In genomic region chr8:6315162-6315845, GRCm38 (mm10) we compare ENCODE assay signal across 19 mouse cellular contexts.
DNase-seq lines count a peak whose midpoint lies in the region; ATAC-seq and TF ChIP-seq lines count a peak whose summit lies in the region.
"Had no signal": no experiment of that assay in that cellular context is flagged by ENCODE, and none has a peak within 500 bp of the region (broad histone marks: within the 10 kb centered on the region; RNA-seq: fewer than 3 reads in every experiment).

No protein-coding gene starts in this region.

- H3K36me3 ChIP-seq in forebrain, embryonic 14.5 days (ENCODE audit: control insufficient read depth, insufficient read depth, low read length): no peaks in the 10 kb centered on the region
- no peaks in the 10 kb centered on the region for H3K36me3 ChIP-seq in forebrain, embryonic 13.5 days (ENCODE audit: poor library complexity, severe bottlenecking)
- H3K36me3 ChIP-seq in intestine, postnatal 0 days (ENCODE audit: control insufficient read depth, insufficient read depth): no peaks in the 10 kb centered on the region
- no peaks in the 10 kb centered on the region for H3K36me3 ChIP-seq in intestine, embryonic 16.5 days (ENCODE audit: control insufficient read depth, insufficient read depth, low read length)
- H3K36me3 ChIP-seq in neural tube, embryonic 14.5 days (ENCODE audit: control insufficient read depth, insufficient read depth, low read length): no peaks in the 10 kb centered on the region
- H3K36me3 ChIP-seq in neural tube, embryonic 15.5 days: no peaks in the 10 kb centered on the region
- H3K36me3 ChIP-seq: heart, embryonic 10.5 days; lung, embryonic 15.5 days; midbrain, embryonic 13.5 days had no signal

- no peak overlapping the region for H3K9ac ChIP-seq in forebrain, embryonic 14.5 days (ENCODE audit: low read length)
- H3K9ac ChIP-seq in forebrain, embryonic 13.5 days: no peak overlapping the region
- H3K9ac ChIP-seq in intestine, postnatal 0 days (ENCODE audit: low read depth, low read length): no peak overlapping the region
- no peak overlapping the region for H3K9ac ChIP-seq in intestine, embryonic 16.5 days (ENCODE audit: low read depth, low read length)
- no peak overlapping the region for H3K9ac ChIP-seq in neural tube, embryonic 14.5 days (replicated peaks; ENCODE audit: low read depth, low read length)
- H3K9ac ChIP-seq in neural tube, embryonic 15.5 days (replicated peaks): no peak overlapping the region
- H3K9ac ChIP-seq: lung, embryonic 15.5 days; midbrain, embryonic 13.5 days had no signal

- TF ChIP-seq CTCF in intestine, postnatal 0 days (IDR thresholded peaks at IDR 0.05; ENCODE audit: low read depth): no peak

- no peak overlapping the region for H3K27ac ChIP-seq in forebrain, embryonic 14.5 days (ENCODE audit: low read depth, low read length)
- H3K27ac ChIP-seq in forebrain, embryonic 13.5 days: no peak overlapping the region
- no peak overlapping the region for H3K27ac ChIP-seq in intestine, postnatal 0 days (ENCODE audit: low read depth, low read length)
- no peak overlapping the region for H3K27ac ChIP-seq in intestine, embryonic 16.5 days (ENCODE audit: low read length)
- H3K27ac ChIP-seq in neural tube, embryonic 14.5 days (ENCODE audit: low read depth, low read length): no peak overlapping the region
- H3K27ac ChIP-seq in neural tube, embryonic 15.5 days (replicated peaks): no peak overlapping the region
- H3K27ac ChIP-seq: heart, embryonic 10.5 days; layer of hippocampus, adult 2 months; lung, embryonic 15.5 days; macrophage; midbrain, embryonic 13.5 days had no signal

- H3K27me3 ChIP-seq in forebrain, embryonic 14.5 days (replicated peaks; ENCODE audit: control insufficient read depth, insufficient read depth, low read length): no peaks in the 10 kb centered on the region
- no peaks in the 10 kb centered on the region for H3K27me3 ChIP-seq in forebrain, embryonic 13.5 days
- no peaks in the 10 kb centered on the region for H3K27me3 ChIP-seq in intestine, postnatal 0 days (replicated peaks; ENCODE audit: control insufficient read depth, insufficient read depth, low read length)
- H3K27me3 ChIP-seq in intestine, embryonic 16.5 days (replicated peaks; ENCODE audit: control insufficient read depth, insufficient read depth, low read length): no peaks in the 10 kb centered on the region
- H3K27me3 ChIP-seq in neural tube, embryonic 14.5 days (ENCODE audit: control insufficient read depth, insufficient read depth, low read length): no peaks in the 10 kb centered on the region
- no peaks in the 10 kb centered on the region for H3K27me3 ChIP-seq in neural tube, embryonic 15.5 days (replicated peaks)
- H3K27me3 ChIP-seq: lung, embryonic 15.5 days; midbrain, embryonic 13.5 days had no signal

- DNase-seq in forebrain, embryonic 14.5 days (ENCODE audit: low spot score): peak; percentile 32
- no peak for DNase-seq in frontal cortex, adult 2 months (ENCODE audit: extremely low spot score in 1 of 2, low spot score in 1 of 2)
- DNase-seq: adrenal gland, postnatal 25 days; cerebellum, adult 9-10 months; liver; retina, postnatal 1 day; thymus, postnatal 4 days had no signal

- H3K4me3 ChIP-seq in forebrain, embryonic 14.5 days (ENCODE audit: low read depth, low read length): no peak overlapping the region
- no peak overlapping the region for H3K4me3 ChIP-seq in forebrain, embryonic 13.5 days
- no peak overlapping the region for H3K4me3 ChIP-seq in intestine, postnatal 0 days (ENCODE audit: low read depth, low read length)
- H3K4me3 ChIP-seq in intestine, embryonic 16.5 days (ENCODE audit: low read length): no peak overlapping the region
- H3K4me3 ChIP-seq in neural tube, embryonic 14.5 days (ENCODE audit: low read depth, low read length): no peak overlapping the region
- H3K4me3 ChIP-seq in neural tube, embryonic 15.5 days (replicated peaks): no peak overlapping the region
- H3K4me3 ChIP-seq: heart, embryonic 10.5 days; layer of hippocampus, adult 2 months; lung, embryonic 15.5 days; midbrain, embryonic 13.5 days; myocyte had no signal

- WGBS in forebrain, embryonic 14.5 days: 72% methylated on average over 4 of the region's 4 CpGs
- WGBS in forebrain, embryonic 13.5 days: 83% methylated on average over 4 of the region's 4 CpGs
- WGBS in intestine, postnatal 0 days: 62% methylated on average over 4 of the region's 4 CpGs
- 64% methylated on average over 4 of the region's 4 CpGs for WGBS in intestine, embryonic 16.5 days
- WGBS in neural tube, embryonic 14.5 days: 61% methylated on average over 4 of the region's 4 CpGs
- WGBS in neural tube, embryonic 15.5 days: 70% methylated on average over 4 of the region's 4 CpGs

- no peak overlapping the region for H3K4me2 ChIP-seq in forebrain, embryonic 14.5 days (ENCODE audit: low read length)
- no peak overlapping the region for H3K4me2 ChIP-seq in forebrain, embryonic 13.5 days
- no peak overlapping the region for H3K4me2 ChIP-seq in intestine, postnatal 0 days (replicated peaks; ENCODE audit: low read depth)
- H3K4me2 ChIP-seq in intestine, embryonic 16.5 days (ENCODE audit: low read depth, low read length): no peak overlapping the region
- no peak overlapping the region for H3K4me2 ChIP-seq in neural tube, embryonic 14.5 days (ENCODE audit: low read depth, low read length)
- H3K4me2 ChIP-seq in neural tube, embryonic 15.5 days: no peak overlapping the region
- H3K4me2 ChIP-seq: lung, embryonic 15.5 days; midbrain, embryonic 13.5 days had no signal

- H3K9me3 ChIP-seq in forebrain, embryonic 14.5 days (replicated peaks; ENCODE audit: control insufficient read depth, low read length): no peaks in the 10 kb centered on the region
- no peaks in the 10 kb centered on the region for H3K9me3 ChIP-seq in forebrain, embryonic 13.5 days (replicated peaks)
- H3K9me3 ChIP-seq in intestine, postnatal 0 days (ENCODE audit: control insufficient read depth): no peaks in the 10 kb centered on the region
- no peaks in the 10 kb centered on the region for H3K9me3 ChIP-seq in intestine, embryonic 16.5 days (ENCODE audit: control insufficient read depth, low read length)
- H3K9me3 ChIP-seq in neural tube, embryonic 14.5 days (ENCODE audit: control insufficient read depth, low read length): no peaks in the 10 kb centered on the region
- no peaks in the 10 kb centered on the region for H3K9me3 ChIP-seq in neural tube, embryonic 15.5 days (replicated peaks)
- H3K9me3 ChIP-seq: heart, embryonic 10.5 days; lung, embryonic 15.5 days; midbrain, embryonic 13.5 days had no signal

- no peaks in the 10 kb centered on the region for H3K4me1 ChIP-seq in forebrain, embryonic 14.5 days (ENCODE audit: control insufficient read depth, insufficient read depth, low read length)
- H3K4me1 ChIP-seq in forebrain, embryonic 13.5 days: no peaks in the 10 kb centered on the region
- H3K4me1 ChIP-seq in intestine, postnatal 0 days (replicated peaks; ENCODE audit: control insufficient read depth, insufficient read depth, low read length): no peaks in the 10 kb centered on the region
- H3K4me1 ChIP-seq in intestine, embryonic 16.5 days (ENCODE audit: control insufficient read depth, insufficient read depth, low read length): no peaks in the 10 kb centered on the region
- H3K4me1 ChIP-seq in neural tube, embryonic 14.5 days (ENCODE audit: control insufficient read depth, insufficient read depth, low read length): no peaks in the 10 kb centered on the region
- H3K4me1 ChIP-seq in neural tube, embryonic 15.5 days: no peaks in the 10 kb centered on the region
- H3K4me1 ChIP-seq: heart, embryonic 10.5 days; lung, embryonic 15.5 days; midbrain, embryonic 13.5 days had no signal

- no peak for ATAC-seq in forebrain, embryonic 14.5 days
- ATAC-seq in forebrain, embryonic 13.5 days: no peak
- peak; percentile 72 for ATAC-seq in intestine, postnatal 0 days
- ATAC-seq in intestine, embryonic 16.5 days: no peak
- ATAC-seq in neural tube, embryonic 14.5 days (ENCODE audit: low read depth): peak; percentile 63; the same call in 1 of the 2 replicates
- no peak for ATAC-seq in neural tube, embryonic 15.5 days (ENCODE audit: low FRiP score)
- ATAC-seq: inflammation-experienced regulatory T-cells, adult 6 months; midbrain, embryonic 13.5 days had no signal

Comparison
In these comparisons a context has a peak if more than half of its experiments do, and no peak if none do; other contexts are left out.
1. ATAC-seq: peak in intestine, postnatal 0 days (single experiment) and neural tube, embryonic 14.5 days (single experiment); none in forebrain, embryonic 14.5 days (single experiment), forebrain, embryonic 13.5 days (single experiment), intestine, embryonic 16.5 days (single experiment) and neural tube, embryonic 15.5 days (single experiment).